Mouse (Mus musculus) brown adipose tissue, adult 24 weeks (tissue): Measurements from ENCODE around the gene Fgf18. TPM values are rescaled to one million over a fixed set of nuclear protein-coding genes. Genes with fewer than 3 reads are reported as not detected.

ENCODE experiments used
- H3K27ac ChIP-seq: fragments of 200-500 bp; replicated peaks from 2 replicates; pipeline ENCODE4 v1.5.1; 2012; ENCODE audit warnings: low read depth, mild to moderate bottlenecking, low read length
- H3K4me1 ChIP-seq: fragments of 200-500 bp; 2 replicates; pipeline ENCODE4 v1.6.1; 2012; ENCODE audit warnings: low read length, mixed read lengths; ENCODE audit not compliant: control insufficient read depth, insufficient read depth, insufficient read length
- H3K4me3 ChIP-seq: fragments of 200-500 bp; 2 replicates; pipeline ENCODE4 v1.5.1; 2012; ENCODE audit warnings: low read depth, mild to moderate bottlenecking, low read length, moderate library complexity; ENCODE audit not compliant: insufficient read depth
- polyA plus RNA-seq: library from polyadenylated mRNA; stranded (reverse); fragments of >200 nt; gene quantifications from 2 replicates; pipeline ENCODE4 v1.2.4, GENCODE M21; 2012; ENCODE audit not compliant: missing spikeins, insufficient read depth, insufficient read length

Gene Fgf18
- polyA plus RNA-seq, 1 experiment: 2.1 TPM

- H3K27ac ChIP-seq: no peak overlapping the region
- H3K4me3 ChIP-seq: no peak overlapping the region
- H3K4me1 ChIP-seq: no peaks in the 10 kb centered on the region
Measured at GRCm38 (mm10) chr11:33112407-33112806, 34.8 kb downstream of the Fgf18 start.

GRCm38 (mm10) chr11:33110111-33110510 lies 37.1 kb downstream of the Fgf18 start:
- Histone ChIP-seq H3K4me1 (no peaks in the 10 kb centered on the region), H3K4me3 (no peak overlapping the region), H3K27ac (no peak overlapping the region)

- Histone ChIP-seq H3K27ac (no peak overlapping the region), H3K4me1 (no peaks in the 10 kb centered on the region), H3K4me3 (no peak overlapping the region)
Measured at GRCm38 (mm10) chr11:33107540-33107939, 39.7 kb downstream of the Fgf18 start.

- 0 out of 2 replicates have a peak, but pooled peaks cover 2% of the 10 kb centered on the region for H3K4me1 ChIP-seq
- no peak overlapping the region for H3K27ac ChIP-seq
- H3K4me3 ChIP-seq: no peak overlapping the region
Measured at GRCm38 (mm10) chr11:33104911-33105316, 42.3 kb downstream of the Fgf18 start.

GRCm38 (mm10) chr11:33103291-33103943 lies 43.8 kb downstream of the Fgf18 start:
- Histone ChIP-seq H3K4me1 (0 out of 2 replicates have a peak, but pooled peaks cover 4% of the 10 kb centered on the region), H3K4me3 (no peak overlapping the region), H3K27ac (no peak overlapping the region)

- peak overlapping the region; percentile 8; the same call in 1 of the 2 replicates for H3K4me3 ChIP-seq
- H3K4me1 ChIP-seq: 0 out of 2 replicates have a peak, but pooled peaks cover 4% of the 10 kb centered on the region
- no peak overlapping the region for H3K27ac ChIP-seq
Measured at GRCm38 (mm10) chr11:33100027-33100507, 47.1 kb downstream of the Fgf18 start.

GRCm38 (mm10) chr11:33099425-33099824 lies 47.8 kb downstream of the Fgf18 start:
- no peak overlapping the region for H3K27ac ChIP-seq
- H3K4me3 ChIP-seq: no peak overlapping the region
- H3K4me1 ChIP-seq: 0 out of 2 replicates have a peak, but pooled peaks cover 4% of the 10 kb centered on the region

GRCm38 (mm10) chr11:33098446-33098845 lies 48.8 kb downstream of the Fgf18 start:
- Histone ChIP-seq H3K27ac (no peak overlapping the region), H3K4me3 (no peak overlapping the region), H3K4me1 (0 out of 2 replicates have a peak, but pooled peaks cover 4% of the 10 kb centered on the region)

- no peak overlapping the region for H3K4me3 ChIP-seq
- H3K27ac ChIP-seq: no peak overlapping the region
- H3K4me1 ChIP-seq: 0 out of 2 replicates have a peak, but pooled peaks cover 4% of the 10 kb centered on the region
Measured at GRCm38 (mm10) chr11:33097855-33098254, 49.3 kb downstream of the Fgf18 start.

- no peaks in the 10 kb centered on the region for H3K4me1 ChIP-seq
- no peak overlapping the region for H3K4me3 ChIP-seq
- H3K27ac ChIP-seq: no peak overlapping the region
Measured at GRCm38 (mm10) chr11:33089856-33090255, 57.3 kb downstream of the Fgf18 start.

GRCm38 (mm10) chr11:33088181-33088580 lies 59.0 kb downstream of the Fgf18 start:
- H3K27ac ChIP-seq: no peak overlapping the region
- no peaks in the 10 kb centered on the region for H3K4me1 ChIP-seq
- no peak overlapping the region for H3K4me3 ChIP-seq

GRCm38 (mm10) chr11:33086046-33086445 lies 61.2 kb downstream of the Fgf18 start:
- H3K27ac ChIP-seq: no peak overlapping the region
- H3K4me1 ChIP-seq: no peaks in the 10 kb centered on the region
- H3K4me3 ChIP-seq: no peak overlapping the region

GRCm38 (mm10) chr11:33085514-33085913 lies 61.7 kb downstream of the Fgf18 start:
- H3K4me3 ChIP-seq: no peak overlapping the region
- no peak overlapping the region for H3K27ac ChIP-seq
- H3K4me1 ChIP-seq: no peaks in the 10 kb centered on the region

GRCm38 (mm10) chr11:33085054-33085453 lies 62.1 kb downstream of the Fgf18 start:
- H3K4me3 ChIP-seq: no peak overlapping the region
- H3K27ac ChIP-seq: no peak overlapping the region
- no peaks in the 10 kb centered on the region for H3K4me1 ChIP-seq

GRCm38 (mm10) chr11:33084041-33084440 lies 63.2 kb downstream of the Fgf18 start:
- Histone ChIP-seq H3K4me3 (no peak overlapping the region), H3K27ac (no peak overlapping the region), H3K4me1 (no peaks in the 10 kb centered on the region)

GRCm38 (mm10) chr11:33081175-33081574 lies 66.0 kb downstream of the Fgf18 start:
- no peaks in the 10 kb centered on the region for H3K4me1 ChIP-seq
- no peak overlapping the region for H3K27ac ChIP-seq

More at GRCm38 (mm10) chr11:33081175-33081574, 66.0 kb downstream of the Fgf18 start:
- H3K4me3 ChIP-seq: no peak overlapping the region
